Mouse (Mus musculus): Measurements from ENCODE around the gene Gm11027.

DNA sequence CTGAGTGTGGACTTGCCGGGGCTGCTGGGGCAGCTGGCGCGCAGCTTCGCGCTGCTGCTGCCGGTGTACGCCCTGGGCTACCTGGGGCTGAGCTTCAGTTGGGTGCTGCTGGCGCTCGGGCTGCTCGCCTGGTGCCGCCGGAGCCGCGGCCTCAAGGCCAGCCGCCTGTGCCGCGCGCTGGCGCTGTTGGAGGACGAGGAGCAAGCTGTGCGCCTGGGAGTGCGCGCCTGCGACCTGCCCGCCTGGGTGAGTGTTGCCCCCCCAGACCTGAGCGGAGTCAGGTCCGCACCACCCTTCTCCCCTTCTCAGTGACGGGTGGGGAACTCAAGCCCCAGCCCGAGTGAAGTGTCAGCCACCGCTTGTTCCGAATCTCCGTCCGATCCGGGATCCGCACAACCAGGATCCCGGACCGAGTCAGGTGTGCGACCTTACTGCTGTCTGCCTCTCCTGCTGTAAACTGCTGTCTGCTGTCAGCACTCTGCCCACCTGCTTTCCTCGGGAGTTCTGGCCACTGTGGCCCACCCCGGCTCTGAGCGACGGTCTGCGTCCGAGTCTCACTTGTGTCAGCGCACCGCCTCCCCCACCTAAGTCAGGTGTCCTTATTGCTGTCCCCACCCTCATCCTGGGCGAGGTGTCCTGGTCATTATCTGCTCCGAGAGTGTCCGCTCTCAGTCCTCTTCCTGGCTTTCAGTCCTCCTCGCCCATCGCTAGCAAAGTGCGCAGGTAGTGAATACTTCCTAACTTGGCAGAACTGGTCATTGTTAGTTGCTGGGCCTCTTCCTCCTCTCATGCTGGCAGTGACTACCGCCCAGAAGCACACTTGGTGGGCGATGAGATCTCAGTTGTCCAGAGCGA, 6.5 kb downstream of the Gm11027 start:
- TF ChIP-seq SRF (IDR thresholded peaks at IDR 0.05; ENCODE audit: control insufficient read depth, insufficient read length, low read depth): no peak
- no peak for TF ChIP-seq POLR2A (IDR thresholded peaks at IDR 0.05; ENCODE audit: insufficient read length, low read depth)
- TF ChIP-seq MYOG (IDR thresholded peaks at IDR 0.05; ENCODE audit: control insufficient read depth in 1 of 3, insufficient read depth in 1 of 3, insufficient read length in 2 of 3, low read depth in 2 of 3): peak in 1 of 3 experiments; percentile 11
- no peak for TF ChIP-seq CEBPB (IDR thresholded peaks at IDR 0.05; ENCODE audit: insufficient read depth, poor library complexity, severe bottlenecking)
- TF ChIP-seq USF1 (IDR thresholded peaks at IDR 0.05; ENCODE audit: low read depth): no peak
- peak; percentile 8 for TF ChIP-seq POLR2AphosphoS2 (IDR thresholded peaks at IDR 0.05; ENCODE audit: insufficient read length, low read depth)
- TF ChIP-seq TCF12 (IDR thresholded peaks at IDR 0.05; ENCODE audit: insufficient read depth, poor library complexity, severe bottlenecking): no peak
- no peak for TF ChIP-seq MAX (IDR thresholded peaks at IDR 0.05; ENCODE audit: low read depth)

All from myocyte (in vitro differentiated cells).